Mouse (Mus musculus) embryonic fibroblast, embryonic 13.5 days (primary cell): ENCODE measurements at regions not wholly inside any gene's neighbourhood (a gene's known extent, or its start where the extent isn't known, plus 50 kb on each side); places are given as distances from the start of the nearest gene placed in this dataset.

Experiments
- CTCF ChIP-seq: IDR thresholded peaks from 2 replicates; pipeline ENCODE4 v1.5.1; 2011; ENCODE audit warnings: mild to moderate bottlenecking, control low read depth, low read length, moderate library complexity, borderline replicate concordance; ENCODE audit not compliant: insufficient read depth
- POLR2A ChIP-seq: IDR thresholded peaks from 2 replicates; pipeline ENCODE4 v1.6.1; 2011; ENCODE audit warnings: low read depth, mild to moderate bottlenecking, control low read depth, low read length, moderate library complexity

GRCm38 (mm10) chr12:107541196-107541595, 52.8 kb downstream of the 3110018I06Rik start:
- TF ChIP-seq CTCF (no peak), POLR2A (no peak)
